Comparison of ENCODE assay signal across 24 mouse cellular contexts in genomic region chr6:127365246-127365645, GRCm38 (mm10).
DNase-seq lines count a peak whose midpoint lies in the region; ATAC-seq lines count a peak whose summit lies in the region.
"Had no signal": no experiment of that assay in that cellular context is flagged by ENCODE, and none has a peak within 500 bp of the region (broad histone marks: within the 10 kb centered on the region; RNA-seq: fewer than 3 reads in every experiment).

No protein-coding gene starts in this region.

- peak; percentile 10 for DNase-seq in embryo, embryonic 11 days
- DNase-seq in embryo, embryonic 9.5 days (ENCODE audit: extremely low spot score), result no peak
- DNase-seq in midbrain, embryonic 10.5 days (ENCODE audit: low spot score), result no peak
- peak; percentile 44 for DNase-seq in CD4-positive helper T cell, adult 2 months (ENCODE audit: low read depth, low spot score)
- DNase-seq in induced T-regulatory cell, adult 2 months (ENCODE audit: low read depth), result peak; percentile 47
- DNase-seq in testis, postnatal 14 days (ENCODE audit: low spot score), result no peak
- DNase-seq in gastrocnemius, postnatal 4 days (ENCODE audit: low spot score in 2 of 2), result no peak
- DNase-seq: cerebellum, adult 2 months; gastrocnemius, postnatal 25 days; heart, postnatal 10 days; kidney, adult 2 months; kidney, postnatal 10 days; layer of hippocampus, postnatal 36 days; lung, postnatal 14 days; right cerebral cortex, adult 18-20 months had no signal

- H3K36me3 ChIP-seq in midbrain, embryonic 10.5 days, result no peaks in the 10 kb centered on the region
- H3K36me3 ChIP-seq in midbrain, embryonic 16.5 days (ENCODE audit: control insufficient read depth, insufficient read depth, low read length), result no peaks in the 10 kb centered on the region
- H3K36me3 ChIP-seq: embryonic facial prominence, embryonic 12.5 days; forebrain, embryonic 15.5 days; hindbrain, embryonic 13.5 days; limb, embryonic 13.5 days; liver, embryonic 15.5 days; midbrain, embryonic 15.5 days had no signal

- peaks cover 58% of the 10 kb centered on the region for H3K4me1 ChIP-seq in midbrain, embryonic 10.5 days
- peaks cover 5% of the 10 kb centered on the region; the same call in 1 of the 2 replicates for H3K4me1 ChIP-seq in midbrain, embryonic 16.5 days (ENCODE audit: control insufficient read depth, insufficient read depth, low read length)
- H3K4me1 ChIP-seq: liver, embryonic 15.5 days had no signal

- H3K9ac ChIP-seq in midbrain, embryonic 16.5 days (ENCODE audit: low read depth, low read length), result no peak overlapping the region
- H3K9ac ChIP-seq: embryonic facial prominence, embryonic 12.5 days; forebrain, embryonic 15.5 days; hindbrain, embryonic 13.5 days; limb, embryonic 13.5 days; liver, embryonic 15.5 days; midbrain, embryonic 15.5 days had no signal

- H3K9me3 ChIP-seq in midbrain, embryonic 10.5 days (replicated peaks), result no peaks in the 10 kb centered on the region
- no peaks in the 10 kb centered on the region for H3K9me3 ChIP-seq in midbrain, embryonic 16.5 days (replicated peaks; ENCODE audit: control insufficient read depth, low read length, poor library complexity, severe bottlenecking)
- H3K9me3 ChIP-seq: embryonic facial prominence, embryonic 12.5 days; forebrain, embryonic 15.5 days; hindbrain, embryonic 13.5 days; limb, embryonic 13.5 days; liver, embryonic 15.5 days; midbrain, embryonic 15.5 days had no signal

- H3K27me3 ChIP-seq in midbrain, embryonic 10.5 days (ENCODE audit: low read depth, poor library complexity, severe bottlenecking), result peaks cover 54% of the 10 kb centered on the region
- H3K27me3 ChIP-seq in midbrain, embryonic 16.5 days (ENCODE audit: control insufficient read depth, insufficient read depth, low read depth, low read length), result no peaks in the 10 kb centered on the region
- H3K27me3 ChIP-seq: forebrain, embryonic 15.5 days had no signal

- 55% methylated on average over 7 of the region's 7 CpGs for WGBS in midbrain, embryonic 10.5 days
- 42% methylated on average over 7 of the region's 7 CpGs for WGBS in midbrain, embryonic 16.5 days

- H3K4me2 ChIP-seq in midbrain, embryonic 16.5 days (ENCODE audit: low read length), result no peak overlapping the region
- H3K4me2 ChIP-seq: embryonic facial prominence, embryonic 12.5 days; forebrain, embryonic 15.5 days; heart, embryonic 11.5 days; hindbrain, embryonic 13.5 days; limb, embryonic 13.5 days; liver, embryonic 15.5 days; midbrain, embryonic 15.5 days had no signal

- H3K4me3 ChIP-seq in midbrain, embryonic 10.5 days, result no peak overlapping the region
- no peak overlapping the region for H3K4me3 ChIP-seq in midbrain, embryonic 16.5 days (ENCODE audit: low read depth, low read length)
- H3K4me3 ChIP-seq: embryonic facial prominence, embryonic 12.5 days; erythroblast, embryonic 14.5 days; forebrain, embryonic 15.5 days; hindbrain, embryonic 13.5 days; limb, embryonic 13.5 days; liver, embryonic 15.5 days; midbrain, embryonic 15.5 days had no signal

- no peak for ATAC-seq in midbrain, embryonic 16.5 days
- ATAC-seq: forebrain, embryonic 15.5 days; midbrain, embryonic 15.5 days had no signal

- peak overlapping the region; percentile 87 for H3K27ac ChIP-seq in midbrain, embryonic 10.5 days (replicated peaks)
- H3K27ac ChIP-seq in midbrain, embryonic 16.5 days (ENCODE audit: low read length), result no peak overlapping the region
- H3K27ac ChIP-seq: embryonic facial prominence, embryonic 12.5 days; forebrain, embryonic 15.5 days; hindbrain, embryonic 13.5 days; limb, embryonic 13.5 days; liver, embryonic 15.5 days; midbrain, embryonic 15.5 days had no signal

Comparison
In these comparisons a context has a peak if more than half of its experiments do, and no peak if none do; other contexts are left out.
1. DNase-seq: peak in embryo, embryonic 11 days (single experiment), CD4-positive helper T cell, adult 2 months (single experiment) and induced T-regulatory cell, adult 2 months (single experiment); none in embryo, embryonic 9.5 days (single experiment), midbrain, embryonic 10.5 days (single experiment), testis, postnatal 14 days (single experiment) and gastrocnemius, postnatal 4 days (0 of 2).